Mouse (Mus musculus) lung, postnatal 0 days (tissue): ENCODE results near the gene Tmem210. TPM values are rescaled to one million over a fixed set of nuclear protein-coding genes. Genes with fewer than 3 reads are reported as not detected.

ENCODE experiments used
- ATAC-seq: fragments of 200-750 bp; cut with Nextera tagmentation; 2 replicates; pipeline ENCODE4 v1.8.0; 2017; ENCODE audit warnings: moderate library complexity
- DNase-seq: peaks from one replicate; pipeline ENCODE4 v3.0.0-alpha.2; 2016; ENCODE audit warnings: low spot score
- H3K27ac ChIP-seq: fragments of 300-500 bp; sonication (generic); 2 replicates; pipeline ENCODE4 v1.5.1; 2014; ENCODE audit warnings: antibody characterized with exemption, mild to moderate bottlenecking, low read length, mixed read lengths
- H3K27me3 ChIP-seq: fragments of 300-500 bp; sonication (generic); replicated peaks from 2 replicates; pipeline ENCODE4 v1.6.1; 2014; ENCODE audit warnings: low read length, mixed read lengths; ENCODE audit not compliant: insufficient read depth
- H3K36me3 ChIP-seq: fragments of 300-500 bp; sonication (generic); 2 replicates; pipeline ENCODE4 v1.6.1; 2014; ENCODE audit warnings: low read length, mixed read lengths; ENCODE audit not compliant: insufficient read depth
- H3K4me1 ChIP-seq: fragments of 300-500 bp; sonication (generic); 2 replicates; pipeline ENCODE4 v1.6.1; 2014; ENCODE audit warnings: antibody characterized with exemption, low read depth, low read length, mixed read lengths; ENCODE audit not compliant: insufficient read depth
- H3K4me2 ChIP-seq: fragments of 300-500 bp; sonication (generic); replicated peaks from 2 replicates; pipeline ENCODE4 v1.6.1; 2014; ENCODE audit warnings: low read depth, mild to moderate bottlenecking, low read length, moderate library complexity, mixed read lengths
- H3K4me3 ChIP-seq: fragments of 300-500 bp; sonication (generic); 2 replicates; pipeline ENCODE4 v1.5.1; 2014; ENCODE audit warnings: low read depth, low read length
- H3K9ac ChIP-seq: fragments of 300-500 bp; sonication (generic); replicated peaks from 2 replicates; pipeline ENCODE4 v1.6.1; 2014; ENCODE audit warnings: low read depth, mild to moderate bottlenecking
- H3K9me3 ChIP-seq: fragments of 300-500 bp; sonication (generic); 2 replicates; pipeline ENCODE4 v1.6.1; 2016; ENCODE audit warnings: low read length, mixed read lengths
- CTCF ChIP-seq: IDR thresholded peaks from 2 replicates; pipeline ENCODE4 v1.5.1; 2016; ENCODE audit warnings: antibody characterized with exemption, mild to moderate bottlenecking
- EP300 ChIP-seq: IDR thresholded peaks from 2 replicates; pipeline ENCODE4 v1.6.1; 2016; ENCODE audit warnings: antibody characterized with exemption, mild to moderate bottlenecking, control low read depth
- WGBS: fragments of 180-500 bp; shearing (Covaris S2); extraction: QIAGEN DNeasy Blood & Tissue Kit; methylation state at CpG from one replicate; pipeline ENCODE4 v1.1.7; 2014; 5-methylcytosine and 5-hydroxymethylcytosine counted together
- polyA plus RNA-seq: library from polyadenylated mRNA; unstranded; fragments of >200 nt; fragmentation: Nextera tagmentation; extraction: Ambion mirVana; gene quantifications from 2 replicates; pipeline ENCODE4 v1.2.1, GENCODE M21; 2015

Tmem210 gene
- polyA plus RNA-seq, 1 experiment from 2014 or later = not detected

DNA sequence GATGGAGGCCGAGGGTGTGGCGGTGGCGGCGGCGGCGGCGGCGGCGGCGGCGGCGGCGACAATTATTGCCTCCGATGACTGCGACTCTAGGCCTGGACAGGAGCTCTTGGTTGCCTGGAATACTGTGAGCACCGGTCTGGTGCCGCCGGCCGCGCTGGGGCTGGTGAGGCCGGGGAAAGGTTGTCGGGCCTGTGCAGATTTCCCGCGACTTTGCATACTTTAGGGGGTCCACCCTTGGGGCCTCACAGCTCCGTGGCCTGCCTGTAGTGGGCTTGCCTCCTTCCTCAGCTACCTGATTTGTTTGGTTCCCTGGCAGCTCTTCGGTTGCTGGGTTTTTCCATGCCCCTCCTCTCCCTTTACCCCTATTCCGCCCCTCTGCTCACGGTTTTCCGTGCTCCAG is 15.4 kb upstream of the Tmem210 start:
- H3K9me3 ChIP-seq = no peaks in the 10 kb centered on the region
- no peaks in the 10 kb centered on the region for H3K27me3 ChIP-seq
- WGBS = 1% methylated on average over 24 of the region's 29 CpGs
- no peak for DNase-seq
- H3K27ac ChIP-seq = peak overlapping the region; percentile 33; the same call in 1 of the 2 replicates
- H3K36me3 ChIP-seq = peaks cover 15% of the 10 kb centered on the region; the same call in 1 of the 2 replicates
- peak overlapping the region; percentile 88 for H3K4me2 ChIP-seq
- TF ChIP-seq CTCF (no peak), EP300 (no peak)
- H3K9ac ChIP-seq = peak overlapping the region; percentile 81
- H3K4me1 ChIP-seq = peaks cover 21% of the 10 kb centered on the region; the same call in 1 of the 2 replicates
- peak; percentile 26 for ATAC-seq
- H3K4me3 ChIP-seq = peak overlapping the region; percentile 56

- ATAC-seq = no peak
- 31% methylated on average over 16 of the region's 16 CpGs for WGBS
- H3K36me3 ChIP-seq = peaks cover 20% of the 10 kb centered on the region; the same call in 1 of the 2 replicates
Observed at GRCm38 (mm10) chr2:25273010-25273409, 14.9 kb upstream of the Tmem210 start.

GRCm38 (mm10) chr2:25278928-25279882 is 8.7 kb upstream of the Tmem210 start:
- DNase-seq (peak; percentile 90), ATAC-seq (peak; percentile 80)
- 64% methylated on average over 13 of the region's 13 CpGs for WGBS
- no peaks in the 10 kb centered on the region for H3K4me1 ChIP-seq
- no peak overlapping the region for H3K9ac ChIP-seq
- no peaks in the 10 kb centered on the region for H3K27me3 ChIP-seq
- no peak overlapping the region for H3K4me2 ChIP-seq
- peaks cover 57% of the 10 kb centered on the region for H3K36me3 ChIP-seq
- H3K4me3 ChIP-seq = no peak overlapping the region
- no peak for TF ChIP-seq EP300
- TF ChIP-seq CTCF = peak; percentile 94
- no peak overlapping the region for H3K27ac ChIP-seq
- no peaks in the 10 kb centered on the region for H3K9me3 ChIP-seq

More at GRCm38 (mm10) chr2:25273010-25273409, 14.9 kb upstream of the Tmem210 start:
- Histone ChIP-seq H3K4me3 (peak overlapping the region; percentile 56), H3K9ac (peak overlapping the region; percentile 81), H3K9me3 (no peaks in the 10 kb centered on the region), H3K27me3 (no peaks in the 10 kb centered on the region), H3K4me2 (peak overlapping the region; percentile 88), H3K27ac (peak overlapping the region; percentile 33; the same call in 1 of the 2 replicates), H3K4me1 (peaks cover 21% of the 10 kb centered on the region; the same call in 1 of the 2 replicates)
- TF ChIP-seq EP300 (no peak), CTCF (no peak)
- DNase-seq = no peak

- ATAC-seq = no peak
- no peaks in the 10 kb centered on the region for H3K9me3 ChIP-seq
- H3K36me3 ChIP-seq = peaks cover 41% of the 10 kb centered on the region; the same call in 1 of the 2 replicates
- H3K4me1 ChIP-seq = peaks cover 18% of the 10 kb centered on the region; the same call in 1 of the 2 replicates
- H3K4me3 ChIP-seq = no peak overlapping the region
- H3K9ac ChIP-seq = no peak overlapping the region
- H3K27ac ChIP-seq = peak overlapping the region; percentile 88
- WGBS = 77% methylated on average over 2 of the region's 2 CpGs
- no peak overlapping the region for H3K4me2 ChIP-seq
- peaks cover 19% of the 10 kb centered on the region for H3K27me3 ChIP-seq
- DNase-seq = no peak
- TF ChIP-seq EP300 (no peak), CTCF (no peak)
Observed at GRCm38 (mm10) chr2:25285551-25285950, 2.4 kb upstream of the Tmem210 start.

DNA sequence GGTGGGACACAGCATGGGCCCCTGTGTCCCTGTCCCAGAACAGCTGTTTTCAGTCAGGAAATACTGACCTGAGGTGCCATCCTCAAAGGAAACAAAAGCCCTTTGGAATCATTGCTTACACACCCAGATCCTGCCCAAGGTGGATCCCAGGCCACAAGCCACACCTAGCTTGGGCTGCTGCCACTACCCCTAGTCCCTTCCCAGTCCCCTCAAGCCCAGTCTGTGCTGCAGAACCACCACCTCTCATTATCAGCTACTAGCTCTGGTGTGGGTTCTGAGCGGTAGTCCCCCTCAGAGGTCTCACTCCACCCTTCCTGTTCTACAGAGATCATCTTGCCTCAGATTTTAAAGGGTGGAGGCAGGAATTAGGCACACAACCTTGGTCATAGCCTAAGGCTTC is 1.6 kb upstream of the Tmem210 start:
- no peak overlapping the region for H3K4me2 ChIP-seq
- peaks cover 18% of the 10 kb centered on the region for H3K4me1 ChIP-seq
- H3K9me3 ChIP-seq = no peaks in the 10 kb centered on the region
- no peak overlapping the region for H3K9ac ChIP-seq
- 31% methylated on average over 1 of the region's 1 CpGs for WGBS
- H3K36me3 ChIP-seq = peaks cover 34% of the 10 kb centered on the region; the same call in 1 of the 2 replicates
- H3K27ac ChIP-seq = peak overlapping the region; percentile 88
- no peak for TF ChIP-seq EP300
- no peak for TF ChIP-seq CTCF
- peak; percentile 26 for ATAC-seq
- no peak for DNase-seq
- H3K4me3 ChIP-seq = no peak overlapping the region
- peaks cover 26% of the 10 kb centered on the region for H3K27me3 ChIP-seq
